Mouse (Mus musculus): ENCODE measurements at regions not wholly inside any gene's neighbourhood (a gene's known extent, or its start where the extent isn't known, plus 50 kb on each side); places are given as distances from the start of the nearest gene placed in this dataset.
"Not testable (repeated sequence)": the region's sequence is repeated elsewhere in the genome, so short reads cannot be mapped to it uniquely, and the experiment has no call there.

DNA sequence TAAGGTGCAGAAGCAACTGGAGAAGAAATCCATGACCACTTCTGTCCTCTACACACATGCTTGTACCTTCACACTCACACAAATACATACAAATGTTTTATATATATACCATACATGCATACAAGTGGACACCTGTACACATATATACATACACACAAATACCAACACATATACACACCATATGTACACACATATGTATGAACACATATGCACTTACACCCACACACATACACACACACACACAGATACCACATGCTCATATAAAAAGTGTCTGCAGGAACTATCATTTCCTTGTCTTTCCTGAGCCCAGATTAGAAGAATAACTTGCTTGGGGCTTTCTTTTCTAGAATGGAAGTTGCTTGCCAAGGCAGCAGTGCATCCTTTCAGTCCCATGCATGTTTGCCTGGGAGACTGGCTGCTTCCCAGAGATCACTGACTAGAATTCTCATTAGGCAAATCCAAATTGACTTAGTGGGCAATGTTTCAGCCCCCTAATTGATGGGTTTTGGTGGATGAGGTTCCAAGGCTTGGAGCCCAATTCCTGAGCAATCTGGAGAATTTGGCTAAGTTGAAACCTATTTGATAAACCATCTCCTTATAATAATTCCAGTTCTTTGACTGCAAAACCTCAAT lies 169.2 kb upstream of the Hddc2 start:
- no peak for DNase-seq (ENCODE audit: low read depth)

DNA sequence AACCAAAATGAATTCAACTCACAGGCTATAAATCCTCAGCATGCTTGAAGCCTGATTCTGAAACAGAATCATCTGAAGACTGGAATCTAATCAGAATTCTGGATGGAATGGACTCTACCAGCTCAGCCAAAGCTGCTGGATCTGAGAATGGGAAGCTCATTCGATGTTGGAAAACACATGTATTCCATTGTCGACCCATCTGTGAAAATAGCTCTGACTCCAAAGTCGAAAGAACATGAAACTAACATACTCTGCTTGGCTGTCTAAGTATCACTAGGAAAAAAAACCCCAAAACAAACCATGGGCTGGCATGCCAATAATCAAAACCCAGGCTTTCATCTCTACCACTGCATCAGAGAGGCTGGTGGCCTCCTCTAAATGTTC lies 168.7 kb upstream of the Hddc2 start:
- no peak for DNase-seq (ENCODE audit: low read depth)

DNA sequence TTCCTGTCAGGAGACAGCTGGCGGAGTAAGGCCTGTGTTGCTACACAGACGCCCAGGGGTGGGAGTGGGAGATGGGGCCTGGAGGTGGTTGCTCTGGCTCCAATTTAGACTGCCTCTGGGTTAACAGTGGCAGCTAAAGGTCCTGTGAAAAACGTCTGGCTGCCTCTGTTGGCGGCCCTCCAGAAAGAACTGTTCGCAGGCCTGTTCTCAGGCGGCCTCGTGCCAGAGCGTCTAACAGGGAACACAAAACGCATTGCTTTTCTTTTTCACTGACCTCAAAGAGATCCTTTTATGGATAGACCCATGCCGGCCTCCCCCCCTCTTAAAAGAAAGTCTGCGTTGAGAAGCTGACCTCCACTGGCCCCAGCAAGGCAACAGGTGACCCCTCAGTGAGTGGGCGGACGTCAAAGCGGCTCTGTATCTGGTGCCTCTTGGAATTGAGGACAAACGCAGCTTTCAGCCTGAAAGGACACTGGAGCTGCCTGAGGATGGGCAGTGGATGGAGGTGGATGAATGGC lies 140.0 kb upstream of the Hddc2 start:
- peak; percentile 82 for DNase-seq (ENCODE audit: low read depth)

DNA sequence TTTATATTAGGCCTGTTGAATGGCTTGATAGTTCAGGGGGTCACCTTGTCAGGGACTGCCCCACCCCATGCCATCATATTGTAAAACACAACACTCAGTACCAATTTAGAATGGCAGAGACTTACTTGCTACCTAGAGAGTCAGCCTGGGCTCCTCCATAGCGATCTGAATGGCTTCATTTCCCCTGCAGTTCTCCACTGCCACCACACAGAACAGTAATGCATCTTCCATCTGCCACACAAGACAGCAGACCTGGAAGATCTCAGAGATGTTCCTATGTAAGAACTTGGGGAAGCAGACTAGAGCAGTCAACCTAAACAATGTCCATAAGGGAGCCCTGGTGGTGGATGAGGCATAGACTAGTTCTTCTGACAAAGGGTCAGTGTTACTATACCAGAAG lies 123.6 kb upstream of the Hddc2 start:
- DNase-seq (ENCODE audit: low read depth): no peak

DNA sequence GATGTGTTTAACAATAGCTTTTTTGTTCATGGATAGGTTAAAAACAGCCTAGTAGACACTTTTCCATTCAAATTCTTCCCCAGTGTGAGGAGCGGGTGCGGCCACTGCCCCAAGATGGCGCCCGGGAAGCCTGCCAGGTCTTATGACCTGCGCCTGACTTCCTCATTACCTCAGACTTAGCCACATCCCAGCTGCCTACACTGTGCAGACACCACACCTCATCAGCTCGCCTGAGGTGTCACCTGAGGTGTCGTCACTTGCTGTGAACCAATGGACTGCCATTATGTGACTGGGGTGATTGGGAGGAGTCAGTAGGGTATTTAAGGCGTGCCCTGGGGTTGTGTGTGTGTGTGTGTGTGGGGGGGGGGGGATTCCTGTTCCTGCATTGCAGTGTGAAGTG lies 101.0 kb upstream of the Hddc2 start:
- not testable (repeated sequence) for DNase-seq (ENCODE audit: low read depth)

- no peak for DNase-seq (ENCODE audit: low read depth)
These were observed 100.3 kb upstream of the Hddc2 start for GRCm38 (mm10) chr10:31212778-31213454.

GRCm38 (mm10) chr10:31221902-31222301 lies 91.3 kb upstream of the Hddc2 start:
- DNase-seq (ENCODE audit: low read depth): no peak

DNA sequence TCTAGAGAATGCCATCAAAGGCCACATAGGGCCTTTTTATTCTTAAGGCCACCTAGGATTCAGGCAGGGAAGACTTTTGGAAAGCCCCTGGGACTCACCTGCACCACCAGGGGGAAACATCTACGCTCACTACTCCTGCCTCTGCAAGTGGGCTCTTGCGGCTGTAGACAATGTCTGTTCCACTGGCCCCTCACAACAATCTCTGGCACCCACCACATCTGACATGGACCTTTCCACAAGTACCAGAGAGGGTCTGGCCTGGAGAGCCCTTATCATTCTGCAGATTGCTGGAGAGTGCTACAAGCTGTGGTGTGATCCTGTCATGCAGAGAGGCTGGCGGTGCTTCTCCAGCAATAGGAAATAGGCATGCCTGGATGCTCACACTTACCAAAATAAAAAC lies 84.1 kb upstream of the Hddc2 start:
- no peak for DNase-seq (ENCODE audit: low read depth)

DNA sequence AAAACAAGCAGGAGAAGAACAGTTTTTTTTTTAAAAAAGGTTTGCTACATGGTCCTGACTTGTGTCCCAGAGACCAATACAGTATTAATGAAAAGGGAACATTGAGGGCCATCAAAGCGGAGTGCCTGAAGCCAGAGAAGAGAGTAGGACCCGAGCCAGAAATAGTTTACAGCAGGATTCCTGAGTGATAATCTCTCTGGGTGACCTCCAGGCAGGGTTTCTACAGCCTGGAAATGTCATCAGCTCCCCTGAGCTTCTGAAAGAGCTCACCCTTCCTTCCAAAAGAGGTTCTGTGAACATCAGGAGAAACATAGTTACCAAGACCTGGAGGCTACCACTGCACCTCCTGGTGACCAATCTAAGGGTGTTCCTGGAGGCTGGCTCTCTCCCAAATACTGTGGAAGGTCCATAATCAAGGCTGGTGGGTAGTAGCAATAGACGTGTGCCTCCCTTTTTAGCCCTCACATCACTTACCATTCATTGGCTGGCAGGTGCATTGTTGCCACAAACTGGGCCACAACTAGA lies 70.7 kb upstream of the Hddc2 start:
- no peak for DNase-seq (ENCODE audit: low read depth)

- DNase-seq (ENCODE audit: low read depth): no peak
These were observed 60.4 kb upstream of the Hddc2 start for GRCm38 (mm10) chr10:31252584-31253381.

- peak; percentile 10 for DNase-seq (ENCODE audit: low read depth)
These were observed 56.2 kb upstream of the Hddc2 start for GRCm38 (mm10) chr10:31256934-31257333.

DNA sequence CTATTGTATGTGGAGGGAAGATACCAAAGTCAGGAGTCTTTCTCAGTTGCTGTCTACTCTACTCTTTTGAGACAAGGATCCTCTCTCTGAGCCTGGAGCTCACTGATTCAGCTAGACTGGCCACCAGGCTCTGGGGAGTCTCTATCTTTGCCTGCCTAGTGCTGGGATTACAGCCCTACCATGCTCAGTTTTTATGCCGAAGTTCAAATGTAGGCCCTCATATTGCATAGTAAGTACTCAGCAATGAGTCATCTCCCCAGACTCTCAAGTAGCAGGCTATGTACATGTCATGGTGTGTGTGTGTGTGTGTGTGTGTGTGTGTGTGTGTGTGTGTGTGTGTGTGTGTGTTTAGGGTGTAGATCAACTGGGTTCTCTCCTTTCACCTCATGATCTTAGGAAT lies 55.6 kb upstream of the Hddc2 start:
- no peak for DNase-seq (ENCODE audit: low read depth)

DNA sequence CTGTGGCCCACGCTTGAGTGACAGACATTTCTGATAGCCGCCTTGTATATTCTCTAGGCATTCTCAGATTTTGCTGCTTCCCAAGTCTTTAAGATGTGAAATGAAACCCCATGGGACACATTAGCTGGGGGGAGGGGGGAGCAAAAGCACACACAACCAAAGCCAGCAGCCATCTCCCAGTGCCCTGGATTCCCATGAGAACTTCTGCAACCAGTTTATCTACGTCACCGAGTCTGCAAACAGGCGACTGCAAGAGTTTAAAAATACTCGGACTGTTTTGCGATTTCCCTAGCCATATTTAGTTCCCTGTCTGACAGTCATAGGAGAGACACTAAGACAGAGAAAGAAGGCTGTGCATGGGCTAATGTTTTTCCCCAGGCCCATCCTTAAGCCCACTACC lies 52.3 kb upstream of the Hddc2 start:
- no peak for DNase-seq (ENCODE audit: low read depth)

Measured in fibroblast of lung, adult 2 months (primary cell).